Mouse (Mus musculus) neural tube, embryonic 10.5 days (tissue): ENCODE measurements around the gene Mrgprb1.
"Not testable (repeated sequence)": the region's sequence is repeated elsewhere in the genome, so short reads cannot be mapped to it uniquely, and the experiment has no call there.

ENCODE experiments used
- DNase-seq: peaks from one replicate; pipeline ENCODE4 v3.0.0-alpha.2; 2017; ENCODE audit warnings: low spot score; ENCODE audit errors: extremely low spot score

The Mrgprb1 gene

DNA sequence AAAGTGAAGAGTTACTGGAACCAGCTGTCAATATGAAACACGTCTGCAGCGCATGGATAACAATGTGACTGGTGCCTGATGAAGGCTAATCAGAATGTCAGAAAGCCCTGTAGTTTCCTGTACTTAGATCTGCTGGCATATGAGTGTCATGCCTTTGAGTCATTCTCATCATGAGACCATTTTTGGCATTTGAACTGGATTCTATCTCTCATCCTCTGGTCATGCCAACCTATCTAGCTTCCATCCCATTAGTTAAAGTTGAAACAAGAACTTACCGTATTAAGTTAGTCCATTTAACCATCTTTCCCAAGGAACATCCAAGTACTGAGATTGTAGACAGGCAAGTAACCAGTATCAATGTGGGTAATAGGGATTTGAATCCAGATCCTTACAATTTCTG is at the start of gene Mrgprb1:
TSS of gene Mrgprb1 (minus strand) at position 101 of the 400 bp plus-strand sequence.
- DNase-seq: no peak

DNA sequence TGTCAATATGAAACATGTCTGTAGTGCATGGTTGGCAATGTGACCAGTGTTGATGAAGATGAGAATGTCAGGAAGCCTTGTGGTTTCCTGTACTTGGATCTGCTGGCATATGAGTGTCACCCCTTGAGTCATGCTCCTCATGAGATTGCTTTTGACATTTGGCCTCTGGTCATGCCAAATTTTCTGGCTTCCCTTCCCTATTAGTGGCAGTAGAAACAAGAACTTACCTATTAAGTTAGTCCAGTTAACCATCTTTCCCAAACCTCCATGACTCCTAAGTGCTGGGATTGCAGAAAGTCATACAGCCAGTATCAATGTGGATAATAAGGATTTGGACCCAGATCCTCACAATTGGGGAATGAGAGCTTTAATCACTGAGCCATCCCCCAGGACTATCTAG is 43.1 kb upstream of the Mrgprb1 start, which contains the start of gene Mrgprx2:
TSS of gene Mrgprx2 (minus strand) at position 101 of the 400 bp plus-strand sequence.
- no peak for DNase-seq

DNA sequence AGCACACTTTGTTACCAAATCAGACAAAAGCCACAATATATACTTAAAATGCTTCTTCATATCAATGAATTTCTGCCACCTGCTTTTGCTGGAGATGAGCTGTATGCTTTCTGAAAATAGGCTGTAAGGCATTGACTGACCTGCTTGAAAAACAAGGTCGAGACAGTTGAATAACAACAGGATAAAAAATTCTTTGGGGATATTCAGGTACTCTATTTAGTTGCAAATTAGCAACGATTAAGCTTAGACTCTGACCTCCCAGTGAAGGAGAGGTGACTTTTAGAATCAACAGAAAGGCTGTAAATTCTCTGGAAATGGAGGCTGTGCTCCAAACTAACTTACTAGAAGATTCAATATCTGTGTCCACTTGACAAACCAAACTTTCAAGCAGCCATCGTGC is 19.6 kb downstream of the Mrgprb1 start:
- DNase-seq: no peak

DNA sequence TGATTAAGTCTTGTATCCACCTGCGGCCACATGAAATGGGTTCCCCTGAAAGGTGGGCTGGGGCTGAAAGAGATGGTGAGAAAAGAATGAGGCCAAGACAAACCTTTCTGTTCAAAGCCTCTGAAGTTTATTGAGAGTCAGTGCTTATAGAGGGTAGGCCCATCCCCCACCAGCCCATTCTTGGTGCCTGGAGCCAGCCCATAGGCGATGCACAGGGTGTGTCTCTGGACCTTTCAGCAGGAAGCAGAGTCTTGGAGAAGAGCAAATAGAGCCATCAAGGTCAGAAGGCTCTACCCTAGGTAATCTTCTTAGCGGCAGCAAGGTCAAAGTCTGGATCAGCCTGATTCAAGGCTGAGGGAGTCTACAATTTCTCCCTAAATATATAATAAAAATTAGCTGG is 20.2 kb downstream of the Mrgprb1 start:
- DNase-seq: not testable (repeated sequence)
